Mouse (Mus musculus) heart, embryonic 10.5 days (tissue): Measurements from ENCODE around the gene Ric8b. TPM values are rescaled to one million over a fixed set of nuclear protein-coding genes. Genes with fewer than 3 reads are reported as not detected.

Source experiments
- DNase-seq: peaks from one replicate; pipeline ENCODE4 v3.0.0-alpha.2; 2017; ENCODE audit warnings: low spot score
- H3K27ac ChIP-seq: fragments of 300-500 bp; sonication (generic); 2 replicates; pipeline ENCODE4 v1.5.1; 2016; ENCODE audit warnings: mild to moderate bottlenecking
- H3K27me3 ChIP-seq: fragments of 300-500 bp; sonication (generic); 2 replicates; pipeline ENCODE4 v1.6.1; 2016; ENCODE audit warnings: mild to moderate bottlenecking; ENCODE audit not compliant: poor library complexity, insufficient read depth, severe bottlenecking
- H3K36me3 ChIP-seq: fragments of 300-500 bp; sonication (generic); 2 replicates; pipeline ENCODE4 v1.6.1; 2016; ENCODE audit warnings: mild to moderate bottlenecking, moderate library complexity
- H3K4me1 ChIP-seq: fragments of 300-500 bp; sonication (generic); 2 replicates; pipeline ENCODE4 v1.6.1; 2016; ENCODE audit warnings: mild to moderate bottlenecking
- H3K4me3 ChIP-seq: fragments of 300-500 bp; sonication (generic); 2 replicates; pipeline ENCODE4 v1.5.1; 2016; ENCODE audit warnings: mild to moderate bottlenecking, moderate library complexity
- H3K9me3 ChIP-seq: fragments of 300-500 bp; sonication (generic); 2 replicates; pipeline ENCODE4 v1.6.1; 2016; ENCODE audit warnings: mild to moderate bottlenecking, moderate library complexity
- WGBS: fragments of 180-500 bp; shearing (Covaris S2); methylation state at CpG from one replicate; pipeline ENCODE4 v1.1.7; 2016; 5-methylcytosine and 5-hydroxymethylcytosine counted together
- polyA plus RNA-seq: library from polyadenylated mRNA; unstranded; fragments of >200 nt; fragmentation: Nextera tagmentation; extraction: Ambion mirVana; gene quantifications from 2 replicates; pipeline ENCODE4 v1.2.1, GENCODE M21; 2016

The Ric8b gene
- polyA plus RNA-seq, 1 experiment from 2014 or later: 23.5 TPM

DNA sequence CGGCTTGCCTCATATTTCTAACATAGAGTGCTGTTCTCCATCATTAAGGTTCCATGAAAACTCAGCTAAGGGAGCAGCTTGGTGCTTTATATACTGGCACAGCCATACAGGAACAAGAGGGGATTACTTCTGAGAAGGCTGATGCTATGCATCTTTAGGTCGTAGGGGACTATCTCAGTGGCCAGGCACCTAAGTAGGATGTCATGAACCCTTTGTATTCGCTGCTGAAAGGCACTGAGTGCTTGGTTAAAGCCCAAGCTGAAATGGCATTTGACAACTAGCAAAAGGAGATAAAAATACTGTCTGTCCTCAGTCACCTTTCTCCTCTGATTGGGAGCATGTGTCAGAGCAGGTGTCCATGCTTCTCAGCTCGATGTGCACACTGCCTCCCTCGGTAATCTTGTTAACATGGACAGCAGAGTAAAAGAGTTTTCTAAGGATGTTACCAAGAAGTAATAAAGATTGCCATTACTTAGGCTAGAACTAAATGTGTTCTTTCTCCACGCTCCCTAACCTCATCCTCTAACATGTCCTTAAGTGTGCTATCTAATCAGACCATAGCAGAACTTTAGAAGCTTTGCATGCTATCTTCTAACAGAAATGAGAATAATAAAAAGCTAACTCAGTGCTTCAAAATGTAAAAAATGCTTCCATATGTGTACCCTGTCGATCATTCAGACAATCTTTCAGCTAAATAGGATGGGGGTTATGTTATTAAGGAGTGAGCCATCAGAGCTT, 89.3 kb downstream of the Ric8b start:
- H3K4me1 ChIP-seq: peaks cover 16% of the 10 kb centered on the region; the same call in 1 of the 2 replicates
- DNase-seq: no peak
- H3K27ac ChIP-seq: no peak overlapping the region
- no peaks in the 10 kb centered on the region for H3K9me3 ChIP-seq
- peaks cover 30% of the 10 kb centered on the region; the same call in 1 of the 2 replicates for H3K36me3 ChIP-seq
- H3K4me3 ChIP-seq: no peak overlapping the region
- no peaks in the 10 kb centered on the region for H3K27me3 ChIP-seq
- WGBS: 64% methylated on average over 7 of the region's 7 CpGs

GRCm38 (mm10) chr10:85007861-85008840, 90.7 kb downstream of the Ric8b start:
- DNase-seq: no peak
- 91% methylated on average over 11 of the region's 11 CpGs for WGBS
- Histone ChIP-seq H3K36me3 (peaks cover 33% of the 10 kb centered on the region; the same call in 1 of the 2 replicates), H3K9me3 (no peaks in the 10 kb centered on the region), H3K27ac (no peak overlapping the region), H3K4me3 (no peak overlapping the region), H3K4me1 (peaks cover 10% of the 10 kb centered on the region; the same call in 1 of the 2 replicates), H3K27me3 (no peaks in the 10 kb centered on the region)

DNA sequence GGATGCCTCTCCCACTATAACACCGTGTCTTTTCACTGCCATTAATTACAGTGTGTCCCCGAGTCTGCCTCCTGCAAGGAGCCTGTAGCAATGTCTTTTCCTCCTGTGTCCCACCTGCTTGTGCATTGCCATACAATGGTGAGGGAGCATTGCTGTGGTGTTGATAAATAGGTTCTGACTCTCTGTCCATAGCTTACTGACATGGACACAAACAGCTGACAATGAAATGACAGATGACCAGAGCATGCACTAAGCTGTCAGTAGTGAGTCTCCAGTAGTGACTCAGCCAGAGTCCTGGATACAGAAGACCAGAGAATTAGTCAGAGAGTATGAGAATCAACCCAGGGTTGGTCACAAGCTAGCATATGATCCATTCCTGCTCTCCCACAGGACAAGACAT, 93.7 kb downstream of the Ric8b start:
- peaks cover 43% of the 10 kb centered on the region for H3K36me3 ChIP-seq
- H3K9me3 ChIP-seq: no peaks in the 10 kb centered on the region
- H3K4me1 ChIP-seq: peaks cover 14% of the 10 kb centered on the region; the same call in 1 of the 2 replicates
- DNase-seq: no peak
- no peak overlapping the region for H3K4me3 ChIP-seq
- no peaks in the 10 kb centered on the region for H3K27me3 ChIP-seq
- H3K27ac ChIP-seq: no peak overlapping the region
- 88% methylated on average over 2 of the region's 2 CpGs for WGBS

- Histone ChIP-seq H3K27ac (no peak overlapping the region), H3K4me1 (0 out of 2 replicates have a peak, but pooled peaks cover 6% of the 10 kb centered on the region), H3K36me3 (peaks cover 60% of the 10 kb centered on the region), H3K9me3 (no peaks in the 10 kb centered on the region), H3K4me3 (no peak overlapping the region), H3K27me3 (no peaks in the 10 kb centered on the region)
- 25% methylated on average over 1 of the region's 1 CpGs for WGBS
- DNase-seq: no peak
Measured at GRCm38 (mm10) chr10:85013464-85013863, 96.0 kb downstream of the Ric8b start.

- no peak overlapping the region for H3K4me3 ChIP-seq
- H3K4me1 ChIP-seq: 0 out of 2 replicates have a peak, but pooled peaks cover 6% of the 10 kb centered on the region
- H3K27ac ChIP-seq: no peak overlapping the region
- no peak for DNase-seq
- WGBS: 87% methylated on average over 8 of the region's 8 CpGs
- peaks cover 62% of the 10 kb centered on the region for H3K36me3 ChIP-seq
- H3K9me3 ChIP-seq: no peaks in the 10 kb centered on the region
- no peaks in the 10 kb centered on the region for H3K27me3 ChIP-seq
Measured at GRCm38 (mm10) chr10:85013924-85014428, 96.6 kb downstream of the Ric8b start.

GRCm38 (mm10) chr10:85014456-85014976, 97.1 kb downstream of the Ric8b start:
- 83% methylated on average over 9 of the region's 9 CpGs for WGBS
- Histone ChIP-seq H3K9me3 (no peaks in the 10 kb centered on the region), H3K4me1 (0 out of 2 replicates have a peak, but pooled peaks cover 6% of the 10 kb centered on the region), H3K27me3 (no peaks in the 10 kb centered on the region), H3K27ac (no peak overlapping the region), H3K4me3 (no peak overlapping the region), H3K36me3 (peaks cover 67% of the 10 kb centered on the region)
- DNase-seq: no peak

DNA sequence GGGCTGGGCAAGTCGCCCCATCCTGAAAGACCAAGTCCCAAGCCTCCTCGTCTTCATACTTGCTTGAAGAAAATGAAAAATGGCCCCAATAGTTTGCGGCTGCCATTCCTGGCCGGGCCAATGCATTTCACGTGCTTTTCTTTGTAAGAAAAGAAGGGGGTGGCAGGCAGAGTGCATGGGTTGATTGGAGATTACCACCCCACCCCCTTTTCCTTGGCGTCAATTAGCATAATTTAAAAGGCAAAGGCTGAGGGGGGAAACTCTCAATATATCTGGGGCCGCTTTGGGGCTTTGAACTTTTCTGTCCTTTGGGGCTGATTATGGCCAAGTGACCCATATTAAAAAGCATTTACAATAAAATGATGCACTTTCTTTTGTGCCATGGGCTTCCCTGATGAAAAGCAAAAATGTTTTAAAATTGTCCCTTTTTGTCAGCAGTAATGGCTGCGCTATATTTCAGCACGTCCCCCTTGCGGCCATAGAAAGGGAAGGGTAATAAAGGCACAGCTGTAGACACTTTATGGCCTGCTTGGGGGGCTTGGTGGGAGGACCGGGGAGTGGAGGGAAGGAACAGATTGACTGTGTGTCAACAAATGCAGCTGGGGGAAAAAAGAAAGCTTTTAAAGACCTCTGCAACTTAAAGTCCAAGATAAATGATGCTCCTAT, 105.4 kb downstream of the Ric8b start:
- Histone ChIP-seq H3K27me3 (no peaks in the 10 kb centered on the region), H3K4me3 (no peak overlapping the region), H3K9me3 (no peaks in the 10 kb centered on the region), H3K36me3 (peaks cover 15% of the 10 kb centered on the region), H3K4me1 (0 out of 2 replicates have a peak, but pooled peaks cover 4% of the 10 kb centered on the region), H3K27ac (no peak overlapping the region)
- no peak for DNase-seq
- 78% methylated on average over 11 of the region's 11 CpGs for WGBS

- Histone ChIP-seq H3K4me1 (0 out of 2 replicates have a peak, but pooled peaks cover 4% of the 10 kb centered on the region), H3K27me3 (no peaks in the 10 kb centered on the region), H3K9me3 (no peaks in the 10 kb centered on the region), H3K27ac (no peak overlapping the region), H3K36me3 (peaks cover 11% of the 10 kb centered on the region), H3K4me3 (no peak overlapping the region)
- DNase-seq: no peak
- WGBS: 77% methylated on average over 6 of the region's 6 CpGs
Measured at GRCm38 (mm10) chr10:85023313-85023666, 105.9 kb downstream of the Ric8b start.

- no peak overlapping the region for H3K27ac ChIP-seq
- 85% methylated on average over 11 of the region's 11 CpGs for WGBS
- 0 out of 2 replicates have a peak, but pooled peaks cover 4% of the 10 kb centered on the region for H3K4me1 ChIP-seq
- H3K9me3 ChIP-seq: no peaks in the 10 kb centered on the region
- H3K4me3 ChIP-seq: no peak overlapping the region
- H3K27me3 ChIP-seq: no peaks in the 10 kb centered on the region
- no peaks in the 10 kb centered on the region for H3K36me3 ChIP-seq
- DNase-seq: no peak
Measured at GRCm38 (mm10) chr10:85025799-85026424, 108.5 kb downstream of the Ric8b start.

DNA sequence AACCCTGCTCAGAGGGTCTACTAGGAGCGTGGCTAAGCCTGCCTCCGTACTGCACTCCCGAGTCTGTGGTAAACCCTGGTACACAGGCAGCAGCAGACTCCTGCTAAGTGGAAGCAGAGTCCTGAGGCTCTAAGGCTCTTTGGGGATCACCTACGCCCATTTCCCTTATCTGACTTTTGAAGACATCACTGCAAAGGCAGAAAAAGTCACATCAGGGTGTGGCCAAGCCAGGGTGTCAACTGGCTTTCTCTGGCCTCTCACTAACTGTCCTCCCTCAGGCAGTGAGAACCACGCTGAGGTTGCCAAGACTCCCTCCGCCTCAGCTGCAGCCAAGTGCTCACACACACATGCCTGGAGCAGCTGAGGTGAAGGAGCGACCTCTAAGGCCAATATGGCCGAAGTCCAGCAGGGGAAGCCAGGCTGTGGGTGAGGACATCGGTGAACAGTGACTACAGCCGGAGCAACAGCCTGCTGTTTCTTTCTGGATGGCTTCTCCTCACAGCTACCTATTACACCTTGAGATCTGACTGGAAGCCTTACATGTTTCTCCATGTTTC, 110.3 kb downstream of the Ric8b start:
- Histone ChIP-seq H3K9me3 (no peaks in the 10 kb centered on the region), H3K4me1 (no peaks in the 10 kb centered on the region), H3K4me3 (no peak overlapping the region), H3K27ac (no peak overlapping the region), H3K27me3 (no peaks in the 10 kb centered on the region), H3K36me3 (no peaks in the 10 kb centered on the region)
- no peak for DNase-seq
- WGBS: 73% methylated on average over 10 of the region's 10 CpGs

- no peaks in the 10 kb centered on the region for H3K9me3 ChIP-seq
- H3K4me1 ChIP-seq: 0 out of 2 replicates have a peak, but pooled peaks cover 9% of the 10 kb centered on the region
- 23% methylated on average over 8 of the region's 8 CpGs for WGBS
- H3K27me3 ChIP-seq: no peaks in the 10 kb centered on the region
- DNase-seq: no peak
- H3K4me3 ChIP-seq: no peak overlapping the region
- no peak overlapping the region for H3K27ac ChIP-seq
- no peaks in the 10 kb centered on the region for H3K36me3 ChIP-seq
Measured at GRCm38 (mm10) chr10:85035131-85035725, 117.8 kb downstream of the Ric8b start.
